Mouse (Mus musculus): ENCODE data around the gene Gprc6a. TPM values are rescaled to one million over a fixed set of nuclear protein-coding genes. Genes with fewer than 3 reads are reported as not detected.

Gprc6a gene
- total RNA-seq, 2 experiments from 2014 or later = not detected

GRCm38 (mm10) chr10:51595001-51595931 lies 36.0 kb downstream of the Gprc6a start:
- no peak for DNase-seq

GRCm38 (mm10) chr10:51591574-51591973 lies 39.7 kb downstream of the Gprc6a start:
- intact Hi-C loops (cut with DNase I; ENCODE audit: low total_unique reads) = no loop called here

More at GRCm38 (mm10) chr10:51595001-51595931, 36.0 kb downstream of the Gprc6a start:
- intact Hi-C loops (cut with DNase I; ENCODE audit: low total_unique reads) = no loop called here

GRCm38 (mm10) chr10:51590139-51590574 lies 41.1 kb downstream of the Gprc6a start, which contains the start of gene Fam162b:
Gene Fam162b (minus strand): TSS chr10:51590517.
- intact Hi-C loops (cut with DNase I; ENCODE audit: low total_unique reads) = no loop called here
- no peak for DNase-seq

More at GRCm38 (mm10) chr10:51591574-51591973, 39.7 kb downstream of the Gprc6a start:
- DNase-seq = no peak

GRCm38 (mm10) chr10:51584919-51585318 lies 46.3 kb downstream of the Gprc6a start:
- DNase-seq = no peak
- intact Hi-C loops (cut with DNase I; ENCODE audit: low total_unique reads) = no loop called here

- intact Hi-C loops (cut with DNase I; ENCODE audit: low total_unique reads) = no loop called here
- no peak for DNase-seq
Measured at GRCm38 (mm10) chr10:51584378-51584777, 46.9 kb downstream of the Gprc6a start.

GRCm38 (mm10) chr10:51571225-51571996 lies 59.9 kb downstream of the Gprc6a start:
- DNase-seq = no peak
- intact Hi-C loops (cut with DNase I; ENCODE audit: low total_unique reads) = no loop called here

Other genes starting within 250 kb of the Gprc6a start
- under 1 TPM; 0.47 to 0.51 TPM for gene Gm49339, start 150.8 kb downstream of the Gprc6a start, total RNA-seq (2021)
- gene Lilr4b, start 150.8 kb downstream of the Gprc6a start, total RNA-seq (2021) = under 1 TPM; 0.31 to 0.70 TPM
- under 1 TPM; 0.33 to 0.70 TPM for gene Lilrb4a, start 140.5 kb downstream of the Gprc6a start, total RNA-seq (2021)
- gene Fam162b, start 40.9 kb downstream of the Gprc6a start, total RNA-seq (2021) = not detected
- not detected for gene Rfx6, start 46.3 kb upstream of the Gprc6a start, total RNA-seq (2021)